Mouse (Mus musculus) myocyte (in vitro differentiated cells): ENCODE measurements around the gene Palm. TPM values are rescaled to one million over a fixed set of nuclear protein-coding genes. Genes with fewer than 3 reads are reported as not detected.

Source experiments
- H3K27me3 ChIP-seq: one replicate; pipeline ENCODE4 v1.6.1; 2011; ENCODE audit not compliant: control insufficient read depth, insufficient read depth, insufficient read length
- H3K36me3 ChIP-seq: one replicate; pipeline ENCODE4 v1.6.1; 2011; ENCODE audit not compliant: control insufficient read depth, insufficient read depth
- H3K4me2 ChIP-seq: one replicate; pipeline ENCODE4 v1.6.1; 2011; ENCODE audit warnings: low read depth, control low read depth
- H3K4me3 ChIP-seq: one replicate; pipeline ENCODE4 v1.5.1; 2011; ENCODE audit warnings: mild to moderate bottlenecking, control low read depth, moderate library complexity
- H3K79me2 ChIP-seq: one replicate; pipeline ENCODE4 v1.6.1; 2011; ENCODE audit not compliant: control insufficient read depth, insufficient read depth
- H3ac ChIP-seq: one replicate; pipeline ENCODE4 v1.6.1; 2011; ENCODE audit not compliant: control insufficient read depth, insufficient read length
- CEBPB ChIP-seq: IDR thresholded peaks from 2 replicates; pipeline ENCODE4 v1.6.1; 2011; ENCODE audit warnings: mild to moderate bottlenecking, moderate library complexity; ENCODE audit not compliant: poor library complexity, insufficient read depth, severe bottlenecking
- E2F4 ChIP-seq: IDR thresholded peaks from one replicate; pipeline ENCODE4 v1.6.1; 2011; ENCODE audit warnings: mild to moderate bottlenecking, control low read depth, moderate library complexity; ENCODE audit not compliant: insufficient read depth
- MAX ChIP-seq: IDR thresholded peaks from one replicate; pipeline ENCODE4 v1.6.1; 2011; ENCODE audit warnings: low read depth, mild to moderate bottlenecking, control low read depth
- MYOD1 ChIP-seq, 3 experiments: IDR thresholded peaks; one replicate each; pipeline ENCODE4 v1.6.1; 2011; ENCODE audit warnings: control low read depth in 2 of 3, low read depth in 2 of 3, mild to moderate bottlenecking in 2 of 3, moderate library complexity in 1 of 3; ENCODE audit not compliant: insufficient read length in 2 of 3, control insufficient read depth in 1 of 3
- MYOG ChIP-seq, 3 experiments: IDR thresholded peaks; one replicate each; pipeline ENCODE4 v1.6.1; 2011; ENCODE audit warnings: control low read depth in 2 of 3, low read depth in 2 of 3, mild to moderate bottlenecking in 2 of 3; ENCODE audit not compliant: insufficient read length in 2 of 3, control insufficient read depth in 1 of 3, insufficient read depth in 1 of 3
- POLR2A ChIP-seq: IDR thresholded peaks from one replicate; pipeline ENCODE4 v1.6.1; 2011; ENCODE audit warnings: low read depth, mild to moderate bottlenecking, control low read depth, moderate library complexity; ENCODE audit not compliant: insufficient read length
- POLR2AphosphoS2 ChIP-seq: IDR thresholded peaks from one replicate; pipeline ENCODE4 v1.6.1; 2011; ENCODE audit warnings: low read depth, control low read depth; ENCODE audit not compliant: insufficient read length
- REST ChIP-seq: IDR thresholded peaks from one replicate; pipeline ENCODE4 v1.6.1; 2011; ENCODE audit warnings: mild to moderate bottlenecking, control low read depth, moderate library complexity; ENCODE audit not compliant: insufficient read depth, insufficient read length
- SRF ChIP-seq: IDR thresholded peaks from one replicate; pipeline ENCODE4 v1.6.1; 2011; ENCODE audit warnings: low read depth; ENCODE audit not compliant: control insufficient read depth, insufficient read length
- TCF12 ChIP-seq: IDR thresholded peaks from one replicate; pipeline ENCODE4 v1.6.1; 2011; ENCODE audit warnings: mild to moderate bottlenecking, control low read depth; ENCODE audit not compliant: poor library complexity, insufficient read depth, severe bottlenecking
- TCF3 ChIP-seq: IDR thresholded peaks from one replicate; pipeline ENCODE4 v1.6.1; 2011; ENCODE audit warnings: low read depth, control low read depth; ENCODE audit not compliant: insufficient read length
- USF1 ChIP-seq: IDR thresholded peaks from one replicate; pipeline ENCODE4 v1.6.1; 2011; ENCODE audit warnings: low read depth, mild to moderate bottlenecking, control low read depth, moderate library complexity
- polyA plus RNA-seq: library from polyadenylated mRNA; unstranded; fragments of >200 nt; fragmentation: generic; extraction: Trizol; gene quantifications from one replicate; pipeline ENCODE4 v1.2.1, GENCODE M21; 2012; ENCODE audit warnings: missing spikeins

The Palm gene
- polyA plus RNA-seq, 1 experiment: 70.0 TPM

DNA sequence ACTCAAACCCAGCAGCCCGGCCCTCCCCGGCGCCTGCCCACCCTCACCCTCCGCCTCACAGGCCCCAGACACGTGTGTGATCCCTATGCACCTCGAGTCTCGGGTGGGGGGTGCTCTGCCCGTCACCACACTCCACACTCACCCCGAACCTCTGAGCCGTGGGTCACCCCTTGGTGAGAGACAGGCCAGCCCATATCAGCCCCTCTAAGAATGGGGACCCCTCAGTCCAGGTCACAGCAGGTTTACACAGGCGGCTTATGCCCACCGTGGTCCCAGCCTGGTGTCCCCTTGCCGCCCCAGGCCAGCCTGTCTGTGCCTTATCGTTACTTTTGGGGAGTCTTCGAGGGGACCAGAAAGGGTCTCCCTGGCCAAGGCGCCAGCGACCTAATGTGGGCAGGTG is 26.2 kb downstream of the Palm start:
- Histone ChIP-seq H3K27me3 (no peaks in the 10 kb centered on the region), H3K36me3 (peaks cover 6% of the 10 kb centered on the region), H3ac (no peak overlapping the region), H3K79me2 (no peaks in the 10 kb centered on the region), H3K4me2 (no peak overlapping the region), H3K4me3 (no peak overlapping the region)
- TF ChIP-seq MYOG (IDR thresholded peaks at IDR 0.05; ENCODE audit: control insufficient read depth in 1 of 3, insufficient read depth in 1 of 3, insufficient read length in 2 of 3, low read depth in 2 of 3) (no peak), TCF12 (no peak), POLR2AphosphoS2 (no peak), POLR2A (no peak), USF1 (no peak), REST (no peak), CEBPB (no peak), E2F4 (no peak), TCF3 (no peak), MAX (no peak), MYOD1 (IDR thresholded peaks at IDR 0.05; ENCODE audit: control insufficient read depth in 1 of 3, insufficient read length in 2 of 3, low read depth in 2 of 3) (no peak), SRF (no peak)

- TF ChIP-seq POLR2AphosphoS2 (no peak), TCF3 (no peak), CEBPB (no peak), MAX (no peak), SRF (no peak), E2F4 (no peak), REST (no peak), TCF12 (no peak), MYOD1 (IDR thresholded peaks at IDR 0.05; ENCODE audit: control insufficient read depth in 1 of 3, insufficient read length in 2 of 3, low read depth in 2 of 3) (no peak), POLR2A (no peak), MYOG (IDR thresholded peaks at IDR 0.05; ENCODE audit: control insufficient read depth in 1 of 3, insufficient read depth in 1 of 3, insufficient read length in 2 of 3, low read depth in 2 of 3) (no peak), USF1 (no peak)
- Histone ChIP-seq H3K79me2 (no peaks in the 10 kb centered on the region), H3K4me3 (no peak overlapping the region), H3ac (no peak overlapping the region), H3K36me3 (peaks cover 6% of the 10 kb centered on the region), H3K27me3 (no peaks in the 10 kb centered on the region), H3K4me2 (no peak overlapping the region)
Measured at GRCm38 (mm10) chr10:79820277-79820676, 26.9 kb downstream of the Palm start.

- Histone ChIP-seq H3K4me2 (no peak within 1 kb of the TSS), H3K4me3 (no peak within 1 kb of the TSS), H3K79me2 (no peaks in the 10 kb centered on the region), H3K27me3 (no peaks in the 10 kb centered on the region), H3K36me3 (peaks cover 3% of the 10 kb centered on the region), H3ac (no peak within 1 kb of the TSS)
- TF ChIP-seq MYOD1 (IDR thresholded peaks at IDR 0.05; ENCODE audit: control insufficient read depth in 1 of 3, insufficient read length in 2 of 3, low read depth in 2 of 3): no peak
- TF ChIP-seq MYOG (IDR thresholded peaks at IDR 0.05; ENCODE audit: control insufficient read depth in 1 of 3, insufficient read depth in 1 of 3, insufficient read length in 2 of 3, low read depth in 2 of 3): no peak
- TF ChIP-seq REST: no peak
- no peak for TF ChIP-seq USF1
- no peak for TF ChIP-seq TCF12
- no peak for TF ChIP-seq TCF3
- no peak for TF ChIP-seq MAX
- no peak for TF ChIP-seq E2F4
- no peak for TF ChIP-seq CEBPB
- TF ChIP-seq POLR2A: no peak
- TF ChIP-seq SRF: no peak
- TF ChIP-seq POLR2AphosphoS2: no peak
Measured at GRCm38 (mm10) chr10:79820782-79821181, 27.4 kb downstream of the Palm start, which contains the start of gene Misp. TSS of gene Misp (plus strand) at chr10:79820989.

GRCm38 (mm10) chr10:79821731-79822130 is 28.4 kb downstream of the Palm start:
- no peak overlapping the region for H3K4me3 ChIP-seq
- peaks cover 5% of the 10 kb centered on the region for H3K27me3 ChIP-seq
- H3ac ChIP-seq: no peak overlapping the region
- TF ChIP-seq TCF3 (no peak), POLR2A (no peak), E2F4 (no peak)
- H3K79me2 ChIP-seq: no peaks in the 10 kb centered on the region
- H3K36me3 ChIP-seq: peaks cover 2% of the 10 kb centered on the region
- H3K4me2 ChIP-seq: no peak overlapping the region

GRCm38 (mm10) chr10:79822372-79822771 is 29.0 kb downstream of the Palm start:
- Histone ChIP-seq H3K4me3 (no peak overlapping the region), H3K4me2 (no peak overlapping the region), H3ac (no peak overlapping the region), H3K36me3 (no peaks in the 10 kb centered on the region), H3K79me2 (no peaks in the 10 kb centered on the region), H3K27me3 (peaks cover 11% of the 10 kb centered on the region)
- no peak for TF ChIP-seq TCF12
- no peak for TF ChIP-seq REST
- TF ChIP-seq POLR2A: no peak
- no peak for TF ChIP-seq POLR2AphosphoS2
- TF ChIP-seq MYOD1 (IDR thresholded peaks at IDR 0.05; ENCODE audit: control insufficient read depth in 1 of 3, insufficient read length in 2 of 3, low read depth in 2 of 3): no peak
- TF ChIP-seq TCF3: no peak
- TF ChIP-seq SRF: no peak
- TF ChIP-seq MYOG (IDR thresholded peaks at IDR 0.05; ENCODE audit: control insufficient read depth in 1 of 3, insufficient read depth in 1 of 3, insufficient read length in 2 of 3, low read depth in 2 of 3): no peak
- no peak for TF ChIP-seq CEBPB
- TF ChIP-seq USF1: no peak
- no peak for TF ChIP-seq MAX
